Mouse (Mus musculus): ENCODE measurements around the gene Ms4a8a.
"Not testable (repeated sequence)": the region's sequence is repeated elsewhere in the genome, so short reads cannot be mapped to it uniquely, and the experiment has no call there.

The Ms4a8a gene

DNA sequence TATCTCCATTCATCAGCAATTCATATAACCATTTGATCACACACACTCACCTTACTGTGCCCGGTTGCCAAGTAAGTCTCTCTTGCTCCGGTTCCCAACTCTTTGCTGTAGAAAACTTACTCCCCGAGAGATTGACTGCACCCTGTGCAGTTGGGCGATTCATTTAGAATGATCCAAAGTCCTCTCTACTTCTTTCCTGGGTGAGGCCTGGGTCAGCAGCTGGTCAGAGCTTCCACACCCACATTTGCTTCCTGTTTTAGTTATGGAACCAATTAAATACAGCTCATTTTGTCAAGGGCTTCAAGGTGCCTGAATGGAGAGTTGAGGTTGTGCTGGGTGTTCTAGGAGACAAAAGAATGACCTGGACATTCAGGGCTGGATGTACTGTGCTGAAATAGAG is at the start of gene Ms4a8a:
Gene Ms4a8a (minus strand): TSS at position 169 of the 400 bp plus-strand sequence.
- DNase-seq (ENCODE audit: extremely low read depth, low read depth, low spot score) = no peak

DNA sequence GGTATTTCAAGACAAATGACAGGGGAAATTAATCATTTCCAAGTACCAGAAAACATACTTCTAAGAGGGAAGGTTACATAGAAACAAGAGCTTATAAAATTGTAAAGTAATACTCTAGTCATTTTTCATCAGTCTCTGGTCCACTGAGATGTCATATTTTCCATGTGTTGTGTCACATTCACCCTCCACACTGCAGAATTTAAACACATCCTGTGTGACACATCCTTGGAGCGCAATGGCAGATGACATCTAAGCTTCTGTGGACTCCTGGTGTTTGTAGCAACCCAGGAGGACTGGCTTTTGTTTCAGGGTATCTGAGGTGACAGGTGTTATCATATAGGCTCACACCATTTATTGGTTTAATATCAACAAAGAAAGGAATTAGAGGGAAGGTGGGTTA is 48.8 kb upstream of the Ms4a8a start:
- no peak for DNase-seq (ENCODE audit: extremely low read depth, low read depth, low spot score)

GRCm38 (mm10) chr19:11121016-11121420 is 40.1 kb upstream of the Ms4a8a start:
- not testable (repeated sequence) for DNase-seq (ENCODE audit: extremely low read depth, low read depth, low spot score)

DNA sequence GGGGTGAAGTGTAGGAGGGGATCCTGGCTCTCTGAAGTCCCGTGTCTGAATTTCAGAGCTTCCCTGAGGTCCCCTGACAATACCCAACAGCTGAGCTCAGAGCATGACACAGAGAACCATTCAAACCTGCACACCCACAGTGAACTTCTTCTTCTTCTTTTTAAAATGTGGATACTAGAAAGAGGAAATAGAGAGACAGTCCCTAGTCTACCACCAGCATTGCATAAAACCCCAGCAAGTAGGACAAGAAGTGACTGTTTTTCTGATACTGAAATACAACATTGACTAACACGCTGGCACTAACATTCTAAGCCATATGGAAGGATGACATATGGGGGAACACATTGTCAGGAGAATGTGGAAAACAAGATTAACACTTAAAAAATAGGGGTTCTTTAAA is 38.4 kb upstream of the Ms4a8a start:
- no peak for DNase-seq (ENCODE audit: extremely low read depth, low read depth, low spot score)

DNA sequence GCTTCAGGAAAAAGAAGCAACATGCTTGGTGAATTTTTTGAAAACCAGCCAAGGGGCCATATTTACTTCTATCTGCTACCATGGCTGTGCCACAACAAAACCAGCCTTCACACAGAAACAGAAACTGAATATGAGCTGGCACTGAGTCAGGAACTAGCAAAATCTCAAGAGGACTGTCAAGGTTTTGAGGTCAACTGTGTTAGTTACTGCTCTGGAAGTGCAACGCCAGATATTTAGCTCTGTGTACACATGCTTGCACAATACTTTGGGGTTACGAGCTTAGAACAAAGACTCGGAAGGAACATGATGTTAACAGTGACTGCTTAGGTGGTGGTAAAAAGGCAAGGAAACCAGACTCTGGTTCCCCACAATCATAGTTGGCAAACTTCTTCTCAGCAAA is 26.8 kb upstream of the Ms4a8a start:
- DNase-seq (ENCODE audit: extremely low read depth, low read depth, low spot score) = no peak

DNA sequence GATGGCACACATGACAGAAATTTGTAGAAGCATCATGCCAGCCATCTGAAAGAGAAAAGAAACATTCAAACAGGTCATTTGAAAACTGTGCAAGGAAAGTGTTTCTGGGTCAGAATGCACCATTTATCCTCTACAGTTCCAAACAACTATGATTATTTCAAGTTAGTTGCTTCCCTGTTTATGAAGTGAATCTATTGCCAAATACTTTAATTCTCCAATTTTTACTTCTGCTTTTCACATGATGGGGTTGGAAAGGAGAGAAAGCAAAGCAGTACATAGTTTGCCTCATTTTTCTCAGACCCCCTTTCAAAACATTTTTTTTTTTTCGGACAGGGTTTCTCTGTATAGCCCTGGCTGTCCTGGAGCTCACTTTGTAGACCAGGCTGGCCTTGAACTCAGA is 21.0 kb upstream of the Ms4a8a start:
- DNase-seq (ENCODE audit: extremely low read depth, low read depth, low spot score) = no peak

DNA sequence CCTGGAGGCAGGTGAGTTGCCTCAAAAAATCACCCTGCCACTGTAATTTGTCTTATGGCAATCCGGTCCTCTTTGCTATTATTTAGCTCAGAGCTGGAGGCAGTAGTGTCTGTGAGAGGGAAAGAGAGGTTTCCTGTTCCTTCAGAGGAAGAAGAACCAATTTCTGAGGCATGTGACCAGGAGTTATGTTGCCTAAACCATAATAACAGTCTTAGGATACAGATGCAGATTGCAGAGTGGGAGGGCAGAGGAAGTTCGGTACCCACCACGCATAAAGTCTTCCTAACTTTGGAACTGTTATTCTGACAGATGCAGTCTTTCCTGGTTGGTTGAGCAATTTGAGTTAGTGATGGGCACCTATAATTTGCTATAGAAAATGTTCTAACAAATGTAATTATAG is 17.5 kb upstream of the Ms4a8a start:
- DNase-seq (ENCODE audit: extremely low read depth, low read depth, low spot score) = no peak

DNA sequence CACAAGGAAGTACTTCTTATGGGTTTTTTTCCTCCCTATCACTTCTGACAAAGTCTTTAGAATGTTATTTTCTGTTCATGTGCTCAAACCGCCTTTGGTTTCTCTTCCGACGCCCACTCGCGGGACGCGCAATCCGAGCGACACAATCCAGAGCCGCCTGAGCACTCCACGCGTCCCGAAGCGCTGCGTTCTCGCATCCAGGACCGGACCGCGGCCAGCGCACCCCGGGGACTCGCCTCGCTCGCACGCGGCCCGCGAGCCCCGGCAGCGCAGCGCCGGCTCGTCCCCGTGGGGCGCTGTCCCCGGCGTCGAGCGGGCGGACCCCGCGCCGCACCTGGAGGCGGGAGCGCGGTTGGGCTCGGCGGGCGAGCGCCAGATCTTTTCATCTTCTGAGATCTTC is 11.2 kb upstream of the Ms4a8a start:
- not testable (repeated sequence) for DNase-seq (ENCODE audit: extremely low read depth, low read depth, low spot score)

DNA sequence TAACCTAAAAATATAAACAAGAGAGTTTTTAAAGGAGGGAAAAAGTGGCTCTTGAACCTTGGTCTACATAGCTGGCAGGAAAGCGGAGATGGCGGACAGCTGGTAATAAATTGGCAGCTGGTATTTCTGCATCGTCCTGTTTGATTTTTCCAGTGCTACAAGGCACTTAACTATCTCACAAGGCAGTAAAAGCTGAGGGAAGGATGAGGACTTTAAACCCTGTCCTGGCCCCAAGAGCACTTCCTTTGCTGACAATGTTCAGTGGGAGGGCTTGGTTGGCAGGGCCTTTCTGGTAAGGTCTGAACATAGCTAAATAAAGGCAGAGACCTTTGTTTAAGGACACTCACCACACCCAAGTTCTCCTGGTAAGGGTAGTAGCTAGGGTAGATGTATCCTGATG is 10.5 kb downstream of the Ms4a8a start:
- DNase-seq (ENCODE audit: extremely low read depth, low read depth, low spot score) = no peak

GRCm38 (mm10) chr19:11065202-11065875 is 15.6 kb downstream of the Ms4a8a start:
- DNase-seq (ENCODE audit: extremely low read depth, low read depth, low spot score) = no peak

- no peak for DNase-seq (ENCODE audit: extremely low read depth, low read depth, low spot score)
These were observed 20.0 kb downstream of the Ms4a8a start for GRCm38 (mm10) chr19:11060900-11061299.

DNA sequence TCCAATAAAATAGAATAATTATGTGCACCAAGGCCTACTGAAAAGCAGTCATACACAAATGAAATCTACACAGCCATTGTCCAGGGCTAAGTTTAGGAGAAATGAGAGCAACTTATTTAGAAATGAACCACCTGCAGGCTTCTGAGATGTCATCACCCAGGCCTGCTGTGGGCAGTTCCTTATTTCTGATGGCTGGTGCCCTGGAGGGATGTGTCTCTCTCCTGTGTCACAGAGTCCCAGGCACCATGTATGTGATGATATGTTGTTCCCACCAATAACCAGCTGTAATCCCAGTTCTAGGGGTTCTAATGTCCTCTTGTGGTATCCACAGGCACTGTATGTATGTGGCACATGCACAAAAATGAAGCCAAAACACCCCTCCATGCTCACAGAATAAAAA is 20.9 kb downstream of the Ms4a8a start:
- no peak for DNase-seq (ENCODE audit: extremely low read depth, low read depth, low spot score)

GRCm38 (mm10) chr19:11055700-11056099 is 25.2 kb downstream of the Ms4a8a start:
- not testable (repeated sequence) for DNase-seq (ENCODE audit: extremely low read depth, low read depth, low spot score)

GRCm38 (mm10) chr19:11053277-11053676 is 27.6 kb downstream of the Ms4a8a start:
- no peak for DNase-seq (ENCODE audit: extremely low read depth, low read depth, low spot score)

DNA sequence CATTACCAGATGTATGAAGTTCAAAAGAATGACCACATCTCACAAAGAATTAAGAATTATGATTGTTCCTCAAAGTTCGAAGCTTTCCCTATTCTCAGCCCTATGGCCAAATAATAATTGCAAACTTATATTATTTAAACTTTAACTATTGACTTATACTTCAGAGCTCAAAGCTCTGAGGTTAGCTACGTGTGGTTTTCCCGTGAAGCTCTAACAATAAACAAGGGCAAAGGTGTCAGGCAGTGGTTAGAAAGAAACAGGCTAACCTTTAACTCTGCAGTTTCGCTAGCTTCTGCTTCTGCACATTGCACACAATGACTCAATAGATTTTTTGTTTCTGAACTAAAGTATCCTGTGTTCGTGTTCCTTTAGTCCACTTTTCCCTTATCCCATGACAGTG is 28.0 kb downstream of the Ms4a8a start:
- no peak for DNase-seq (ENCODE audit: extremely low read depth, low read depth, low spot score)

- DNase-seq (ENCODE audit: extremely low read depth, low read depth, low spot score) = no peak
These were observed 30.6 kb downstream of the Ms4a8a start for GRCm38 (mm10) chr19:11050286-11050685.

DNA sequence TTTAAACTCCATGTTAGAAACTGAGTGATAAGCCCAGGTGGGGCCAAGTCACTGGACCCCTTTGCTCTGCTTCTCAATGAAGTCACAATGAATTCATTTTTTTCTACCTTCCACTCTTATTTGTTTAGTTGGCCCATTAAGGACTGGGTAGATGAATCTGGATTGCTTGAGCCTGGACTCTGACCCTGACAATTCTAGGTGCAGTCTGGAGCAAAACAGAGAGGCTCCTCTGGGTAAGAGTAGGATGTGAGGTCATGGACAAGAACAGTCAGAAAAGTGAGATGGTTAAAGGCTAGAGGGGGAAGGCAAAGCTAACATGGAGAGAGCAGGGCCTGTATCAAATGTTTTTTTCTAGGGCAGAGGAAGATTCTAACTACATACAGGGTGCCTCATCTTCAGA is 31.5 kb downstream of the Ms4a8a start:
- no peak for DNase-seq (ENCODE audit: extremely low read depth, low read depth, low spot score)

DNA sequence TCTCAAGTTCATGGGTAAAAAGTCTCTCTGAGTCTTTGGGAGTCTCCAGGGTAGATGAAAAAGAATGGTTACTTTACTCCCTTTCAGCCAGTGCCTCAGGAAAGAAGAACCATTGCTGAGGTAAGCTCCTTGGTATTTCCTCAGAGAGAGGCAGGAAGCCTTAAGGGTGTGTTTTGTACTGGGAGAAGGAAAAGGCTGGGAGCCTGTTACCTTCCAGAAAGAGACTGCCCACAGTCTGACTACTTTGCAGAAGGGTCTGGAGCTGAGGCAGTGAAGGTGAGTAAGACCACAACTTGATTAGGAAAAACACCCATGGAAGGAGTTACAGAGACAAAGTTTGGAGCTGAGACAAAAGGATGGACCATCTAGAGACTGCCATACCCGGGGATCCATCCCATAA is 32.4 kb downstream of the Ms4a8a start:
- DNase-seq (ENCODE audit: extremely low read depth, low read depth, low spot score) = no peak

- no peak for DNase-seq (ENCODE audit: extremely low read depth, low read depth, low spot score)
These were observed 32.9 kb downstream of the Ms4a8a start for GRCm38 (mm10) chr19:11048009-11048408.

DNA sequence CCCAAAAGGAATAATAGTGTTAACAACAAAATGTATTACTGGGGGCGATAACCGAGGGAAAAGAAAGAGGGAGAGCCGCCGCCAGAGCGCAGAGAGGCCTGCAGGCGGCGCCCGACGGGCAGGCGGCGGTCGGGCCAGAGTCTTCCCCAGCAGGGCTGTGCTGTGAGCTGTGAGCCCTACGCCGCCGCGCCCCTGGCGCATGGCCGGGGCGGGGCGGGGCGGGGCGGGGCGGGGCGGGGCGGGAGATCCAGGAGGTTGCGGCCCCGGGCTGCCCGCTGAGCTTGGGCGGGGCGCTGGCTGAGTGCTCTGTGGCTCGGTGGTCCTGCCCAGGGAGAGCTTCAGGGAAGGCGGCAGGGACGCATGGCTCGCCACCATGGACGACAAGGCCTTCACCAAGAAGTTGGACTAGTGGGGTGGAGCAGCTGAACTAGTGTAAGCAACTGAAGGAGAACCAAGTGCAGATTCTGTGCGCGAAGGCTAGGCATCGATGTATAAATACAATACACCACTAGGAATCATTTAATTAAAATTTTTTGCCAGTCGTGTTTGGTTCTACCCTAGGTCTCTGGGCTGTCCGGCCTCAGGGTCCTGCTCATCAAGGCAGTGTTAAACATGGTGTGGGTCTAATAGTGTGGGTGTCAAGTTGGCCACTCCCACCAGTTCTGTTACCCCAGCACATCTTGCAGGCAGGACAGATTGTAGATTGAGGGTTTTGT is 35.7 kb downstream of the Ms4a8a start:
- DNase-seq (ENCODE audit: extremely low read depth, low read depth, low spot score) = no peak

DNA sequence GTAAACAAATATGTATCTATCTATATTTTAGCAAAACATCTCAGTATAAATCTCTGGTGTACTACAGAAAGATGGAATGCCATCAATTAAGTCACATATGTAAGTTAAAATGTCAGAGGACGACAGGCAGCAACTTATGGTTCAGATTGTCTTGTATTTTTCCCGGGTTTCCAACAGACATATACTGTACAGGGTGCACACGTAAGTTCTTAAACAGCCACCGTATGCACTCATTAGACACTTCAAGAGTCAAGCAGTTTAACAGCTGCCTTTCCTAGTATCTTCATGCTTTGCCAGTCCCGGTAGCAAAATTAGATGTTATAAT is 36.3 kb downstream of the Ms4a8a start:
- DNase-seq (ENCODE audit: extremely low read depth, low read depth, low spot score) = no peak

DNA sequence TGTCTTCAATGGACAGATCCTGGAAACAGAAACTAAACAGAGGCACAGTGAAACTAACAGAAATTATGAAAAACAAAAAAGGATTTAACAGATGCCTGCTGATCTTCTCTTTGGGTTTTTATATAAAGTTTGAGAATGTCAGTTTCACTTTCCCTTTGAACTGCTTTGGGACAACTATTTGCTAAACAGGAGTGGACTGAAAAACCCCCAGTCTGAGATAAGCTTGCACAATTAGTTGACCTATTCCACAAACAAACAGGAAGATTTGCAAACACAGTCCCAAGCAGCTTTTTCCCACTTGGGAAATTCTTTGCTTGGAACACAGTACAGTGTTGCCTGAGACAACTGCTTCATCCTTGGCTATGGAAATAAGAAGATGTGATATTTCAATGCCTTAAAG is 43.3 kb downstream of the Ms4a8a start:
- no peak for DNase-seq (ENCODE audit: extremely low read depth, low read depth, low spot score)

GRCm38 (mm10) chr19:11022382-11022781 is 58.5 kb downstream of the Ms4a8a start:
- no peak for DNase-seq (ENCODE audit: extremely low read depth, low read depth, low spot score)
